Mouse (Mus musculus): ENCODE measurements around the gene Il5. TPM values are rescaled to one million over a fixed set of nuclear protein-coding genes. Genes with fewer than 3 reads are reported as not detected.
"Not testable (repeated sequence)": the region's sequence is repeated elsewhere in the genome, so short reads cannot be mapped to it uniquely, and the experiment has no call there.

Il5 gene
- polyA plus RNA-seq, 1 experiment from 2014 or later: not detected

DNA sequence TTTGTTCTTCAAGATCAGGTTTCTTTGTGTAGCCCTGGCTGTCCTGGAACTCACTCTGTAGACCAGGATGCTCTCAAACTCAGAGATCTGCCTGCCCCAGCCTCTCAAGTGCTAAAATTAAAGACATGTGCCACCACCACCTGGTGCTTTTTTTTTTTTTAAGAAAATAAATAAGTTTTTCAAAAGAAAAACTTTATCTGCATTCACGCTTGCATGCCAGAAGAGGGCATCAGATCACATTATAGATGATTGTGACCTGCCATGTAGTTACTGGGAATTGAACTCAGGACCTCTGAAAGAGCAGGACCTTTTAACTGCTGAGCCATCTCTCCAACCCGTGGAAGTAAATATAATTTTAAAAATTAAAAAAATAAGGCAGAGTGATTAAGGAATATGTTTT is 24.7 kb downstream of the Il5 start:
- ATAC-seq (ENCODE audit: low read depth) (no peak), DNase-seq (no peak)
- 0 out of 2 replicates have a peak, but pooled peaks cover 5% of the 10 kb centered on the region for H3K27me3 ChIP-seq
- WGBS (ENCODE audit: insufficient replicate concordance): 73% methylated on average over 2 of the region's 2 CpGs
- H3K27ac ChIP-seq: no peak overlapping the region
- no peak overlapping the region for H3K4me2 ChIP-seq
- H3K4me1 ChIP-seq (replicated peaks): no peaks in the 10 kb centered on the region
- H3K9ac ChIP-seq: no peak overlapping the region
- H3K36me3 ChIP-seq: no peaks in the 10 kb centered on the region
- no peak overlapping the region for H3K4me3 ChIP-seq (replicated peaks)
- no peaks in the 10 kb centered on the region for H3K9me3 ChIP-seq (replicated peaks)

DNA sequence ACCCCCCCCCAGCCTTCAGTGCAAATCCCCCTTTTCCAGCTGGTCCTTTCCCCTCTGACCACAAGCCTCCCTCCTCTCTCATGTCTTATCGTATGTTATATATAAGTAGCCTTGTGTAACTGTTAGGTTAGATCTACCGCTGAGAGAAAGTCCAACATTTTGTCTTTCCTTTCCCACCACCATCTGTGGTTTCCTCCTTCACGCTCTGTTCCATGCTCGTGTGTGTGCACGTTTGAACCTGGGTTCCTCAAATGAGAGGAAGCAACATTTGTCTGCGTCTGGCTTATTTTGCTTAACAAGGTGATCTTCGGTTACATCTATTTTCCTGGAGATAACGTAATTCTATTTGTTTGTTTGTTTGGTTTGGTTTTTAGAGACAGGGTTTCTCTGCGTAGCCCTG is 27.4 kb downstream of the Il5 start:
- H3K36me3 ChIP-seq: no peaks in the 10 kb centered on the region
- no peak overlapping the region for H3K9ac ChIP-seq
- H3K27ac ChIP-seq: no peak overlapping the region
- 36% methylated on average over 9 of the region's 9 CpGs for WGBS (ENCODE audit: insufficient replicate concordance)
- H3K4me1 ChIP-seq (replicated peaks): no peaks in the 10 kb centered on the region
- H3K4me2 ChIP-seq: no peak overlapping the region
- DNase-seq: no peak
- H3K9me3 ChIP-seq (replicated peaks): no peaks in the 10 kb centered on the region
- no peak for ATAC-seq (ENCODE audit: low read depth)
- no peak overlapping the region for H3K4me3 ChIP-seq (replicated peaks)
- H3K27me3 ChIP-seq: 0 out of 2 replicates have a peak, but pooled peaks cover 5% of the 10 kb centered on the region

DNA sequence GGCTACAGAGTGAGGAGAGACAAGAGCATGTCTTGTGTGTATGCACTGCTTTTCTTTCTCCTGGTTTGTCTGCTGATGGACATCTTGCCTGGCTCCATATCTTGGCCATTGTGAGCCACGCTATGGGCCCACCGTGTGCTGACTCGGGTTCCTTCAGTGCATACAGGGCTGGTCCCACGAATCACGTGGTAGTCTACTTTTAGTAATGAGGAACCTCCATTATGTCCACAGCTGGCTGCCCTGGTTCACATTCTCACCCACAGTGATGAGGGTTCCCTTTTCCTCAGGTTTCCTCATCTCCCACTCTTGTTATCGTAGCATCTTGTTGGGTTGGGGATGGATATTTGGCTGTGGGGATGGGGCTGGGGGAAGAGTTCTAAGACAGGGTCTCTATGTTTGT is 28.0 kb downstream of the Il5 start:
- Histone ChIP-seq H3K27me3 (0 out of 2 replicates have a peak, but pooled peaks cover 4% of the 10 kb centered on the region), H3K9ac (no peak overlapping the region), H3K27ac (no peak overlapping the region), H3K4me1 (replicated peaks) (no peaks in the 10 kb centered on the region), H3K4me2 (no peak overlapping the region), H3K36me3 (no peaks in the 10 kb centered on the region), H3K4me3 (replicated peaks) (no peak overlapping the region), H3K9me3 (replicated peaks) (no peaks in the 10 kb centered on the region)
- ATAC-seq (ENCODE audit: low read depth): no peak
- WGBS (ENCODE audit: insufficient replicate concordance): 45% methylated on average over 6 of the region's 6 CpGs
- DNase-seq: no peak

DNA sequence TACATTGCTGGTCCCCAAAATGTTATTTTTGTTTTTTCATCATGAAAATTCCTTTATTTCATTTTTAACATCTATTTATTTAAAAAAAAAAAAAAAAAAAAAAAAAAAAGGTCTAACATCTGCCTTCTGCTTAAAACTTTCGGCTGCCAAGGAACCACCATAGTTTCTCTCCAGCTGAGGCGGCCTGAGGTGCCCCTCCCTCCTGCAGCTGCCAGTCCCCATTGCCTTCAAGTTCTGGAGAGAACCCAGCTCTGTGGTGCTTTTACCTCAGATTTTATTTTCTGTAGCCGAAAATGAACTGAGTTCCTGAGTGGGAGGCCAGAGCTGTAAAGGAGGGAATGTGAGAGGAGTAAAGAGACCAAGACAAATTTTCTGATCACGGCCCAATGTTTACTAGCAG is 28.7 kb downstream of the Il5 start:
- Histone ChIP-seq H3K4me3 (replicated peaks) (no peak overlapping the region), H3K36me3 (no peaks in the 10 kb centered on the region), H3K9ac (no peak overlapping the region), H3K4me2 (no peak overlapping the region), H3K9me3 (replicated peaks) (no peaks in the 10 kb centered on the region), H3K4me1 (replicated peaks) (no peaks in the 10 kb centered on the region), H3K27me3 (no peaks in the 10 kb centered on the region), H3K27ac (no peak overlapping the region)
- ATAC-seq (ENCODE audit: low read depth) (no peak), DNase-seq (no peak)
- WGBS (ENCODE audit: insufficient replicate concordance): 48% methylated on average over 4 of the region's 4 CpGs

DNA sequence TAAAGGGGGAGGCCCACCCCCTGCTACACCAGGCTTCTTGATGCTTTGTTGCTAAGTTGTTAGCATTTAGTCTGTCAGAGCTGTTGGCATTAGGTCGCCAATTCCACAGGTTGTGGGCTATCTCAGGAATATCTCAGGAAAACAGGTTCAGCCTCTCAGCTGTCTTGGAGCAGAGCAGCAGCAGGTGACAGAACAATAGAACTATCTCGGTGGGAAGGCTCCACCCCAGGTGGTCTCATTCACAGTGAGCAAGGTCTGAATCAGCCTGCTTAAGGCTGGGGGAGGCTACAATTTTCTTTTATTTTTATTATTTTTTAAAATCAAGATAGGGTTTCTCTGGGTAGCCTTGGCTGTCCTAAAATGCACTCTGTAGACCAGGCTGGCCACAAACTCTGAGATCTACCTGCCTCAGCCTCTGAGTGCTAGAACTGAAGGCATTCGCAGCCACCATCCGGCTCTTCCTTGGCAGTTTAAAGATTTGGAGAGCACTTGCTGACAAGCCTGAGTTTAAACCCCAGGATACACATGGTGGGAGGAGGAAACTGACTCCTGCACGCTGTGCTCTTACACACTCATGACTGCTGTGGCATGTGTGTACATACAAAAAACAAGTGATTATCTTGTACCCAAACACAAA is 29.2 kb downstream of the Il5 start:
- Histone ChIP-seq H3K27ac (no peak overlapping the region), H3K9me3 (replicated peaks) (no peaks in the 10 kb centered on the region), H3K4me1 (replicated peaks) (no peaks in the 10 kb centered on the region), H3K36me3 (no peaks in the 10 kb centered on the region), H3K4me2 (no peak overlapping the region), H3K4me3 (replicated peaks) (no peak overlapping the region), H3K9ac (no peak overlapping the region), H3K27me3 (no peaks in the 10 kb centered on the region)
- DNase-seq: no peak
- 55% methylated on average over 5 of the region's 5 CpGs for WGBS (ENCODE audit: insufficient replicate concordance)
- no peak for ATAC-seq (ENCODE audit: low read depth)

DNA sequence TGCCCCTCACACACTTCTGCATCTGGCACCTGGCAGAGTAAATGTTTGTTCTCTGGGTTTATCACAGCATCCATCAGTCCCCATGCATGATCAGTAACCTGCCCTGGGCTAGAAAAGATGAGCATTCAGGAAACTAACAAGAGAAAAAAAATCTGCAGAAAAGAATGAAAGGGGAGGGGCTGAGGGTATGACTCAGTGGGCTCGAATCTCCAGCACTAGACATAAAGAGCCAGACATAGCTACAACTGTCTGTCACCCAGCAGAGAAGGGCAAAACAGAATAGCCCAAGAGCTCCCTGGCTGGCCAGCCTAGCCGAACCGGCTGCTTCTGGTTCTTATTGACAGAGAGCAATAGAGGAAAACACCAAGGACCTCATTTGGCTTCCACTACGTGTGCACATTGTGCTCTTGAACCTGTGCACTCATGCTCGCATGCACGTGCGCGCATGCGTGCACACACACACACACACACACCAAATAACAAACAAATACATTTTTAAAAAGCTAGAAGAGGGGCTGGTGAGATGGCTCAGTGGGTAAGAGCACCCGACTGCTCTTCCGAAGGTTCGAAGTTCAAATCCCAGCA is 34.5 kb downstream of the Il5 start:
- Histone ChIP-seq H3K4me1 (replicated peaks) (peaks cover 19% of the 10 kb centered on the region), H3K27ac (no peak overlapping the region), H3K36me3 (no peaks in the 10 kb centered on the region), H3K27me3 (no peaks in the 10 kb centered on the region), H3K9me3 (replicated peaks) (no peaks in the 10 kb centered on the region), H3K4me2 (no peak overlapping the region), H3K4me3 (replicated peaks) (no peak overlapping the region), H3K9ac (no peak overlapping the region)
- DNase-seq (no peak), ATAC-seq (ENCODE audit: low read depth) (no peak)
- 79% methylated on average over 12 of the region's 12 CpGs for WGBS (ENCODE audit: insufficient replicate concordance)

DNA sequence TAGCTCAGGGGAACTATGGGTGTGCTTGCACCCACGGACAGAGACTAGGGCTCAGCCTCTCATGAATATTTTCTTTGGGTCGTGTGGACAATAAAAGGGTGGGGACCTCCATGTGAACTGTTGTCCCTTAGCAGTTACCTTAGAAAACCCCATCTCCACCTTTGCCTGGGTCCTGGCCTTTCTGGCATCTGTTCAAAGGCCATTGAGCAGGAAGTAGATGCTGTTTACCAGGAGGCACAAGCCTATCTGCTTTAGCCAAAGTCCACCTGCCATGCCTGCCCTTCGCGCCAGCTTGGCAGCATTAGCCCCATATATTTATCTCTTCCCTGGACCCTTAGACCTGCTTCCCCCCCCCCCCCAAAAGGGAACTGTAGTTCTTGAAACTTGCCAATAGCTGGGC is 37.0 kb downstream of the Il5 start:
- no peaks in the 10 kb centered on the region for H3K9me3 ChIP-seq (replicated peaks)
- ATAC-seq (ENCODE audit: low read depth) (no peak), DNase-seq (no peak)
- WGBS (ENCODE audit: insufficient replicate concordance): 68% methylated on average over 4 of the region's 4 CpGs
- H3K4me1 ChIP-seq (replicated peaks): peaks cover 27% of the 10 kb centered on the region
- H3K4me3 ChIP-seq (replicated peaks): no peak overlapping the region
- H3K4me2 ChIP-seq: no peak overlapping the region
- H3K36me3 ChIP-seq: no peaks in the 10 kb centered on the region
- H3K27me3 ChIP-seq: peaks cover 6% of the 10 kb centered on the region; the same call in 1 of the 2 replicates
- H3K27ac ChIP-seq: no peak overlapping the region
- H3K9ac ChIP-seq: no peak overlapping the region

DNA sequence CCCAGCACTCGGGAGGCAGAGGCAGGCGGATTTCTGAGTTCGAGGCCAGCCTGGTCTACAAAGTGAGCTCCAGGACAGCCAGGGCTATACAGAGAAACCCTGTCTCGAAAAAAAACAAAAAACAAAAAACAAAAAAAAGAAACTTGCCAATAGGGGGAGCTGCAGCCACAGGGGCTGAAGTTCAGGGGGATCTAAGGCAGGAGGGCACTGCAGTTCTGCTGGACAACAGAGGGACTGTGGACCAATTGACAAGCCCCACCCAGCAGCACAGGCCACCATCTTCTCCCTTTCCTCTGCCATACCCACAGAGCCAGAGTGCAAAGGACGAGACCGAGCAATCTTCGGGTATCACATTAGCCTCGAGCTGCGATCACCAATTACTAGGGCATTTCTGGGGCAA is 37.4 kb downstream of the Il5 start:
- not testable (repeated sequence) for DNase-seq; H3K9ac ChIP-seq; H3K4me2 ChIP-seq; ATAC-seq (ENCODE audit: low read depth); H3K4me3 ChIP-seq (replicated peaks); H3K27me3 ChIP-seq; H3K9me3 ChIP-seq (replicated peaks); H3K36me3 ChIP-seq; H3K27ac ChIP-seq
- 59% methylated on average over 9 of the region's 9 CpGs for WGBS (ENCODE audit: insufficient replicate concordance)
- peaks cover 32% of the 10 kb centered on the region for H3K4me1 ChIP-seq (replicated peaks)

DNA sequence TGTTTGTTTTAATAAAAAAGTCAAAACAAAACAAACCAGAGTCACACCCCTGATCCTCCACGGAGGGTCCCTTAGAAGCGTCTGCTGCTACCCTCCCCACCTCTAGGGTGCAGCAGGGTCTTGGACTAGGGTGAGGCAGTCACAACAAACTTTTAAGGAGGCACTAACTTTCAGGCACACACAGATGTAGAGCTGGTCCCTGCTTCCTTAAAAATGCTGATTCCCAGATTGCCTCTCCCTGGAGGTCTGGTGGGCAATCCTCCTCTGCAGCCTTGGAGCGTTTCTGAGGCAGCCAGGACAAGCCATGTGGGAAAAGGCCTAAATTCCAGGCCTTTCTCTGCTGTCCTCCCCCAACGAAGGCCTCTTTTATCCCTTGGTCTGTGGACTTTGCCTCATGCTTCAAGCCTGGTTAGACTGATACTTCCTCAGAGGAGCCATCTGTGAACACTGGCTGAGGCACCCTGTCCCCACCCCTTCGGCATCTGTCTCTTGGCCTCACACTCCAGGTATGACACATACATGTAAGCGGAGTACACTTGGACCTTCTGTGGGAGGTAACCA is 38.3 kb downstream of the Il5 start:
- Histone ChIP-seq H3K9ac (no peak overlapping the region), H3K27me3 (peaks cover 16% of the 10 kb centered on the region; the same call in 1 of the 2 replicates), H3K9me3 (replicated peaks) (no peaks in the 10 kb centered on the region), H3K4me3 (replicated peaks) (no peak overlapping the region), H3K27ac (no peak overlapping the region), H3K4me1 (replicated peaks) (peaks cover 40% of the 10 kb centered on the region), H3K36me3 (no peaks in the 10 kb centered on the region), H3K4me2 (no peak overlapping the region)
- DNase-seq (no peak), ATAC-seq (ENCODE audit: low read depth) (no peak)
- WGBS (ENCODE audit: insufficient replicate concordance): 48% methylated on average over 6 of the region's 6 CpGs

DNA sequence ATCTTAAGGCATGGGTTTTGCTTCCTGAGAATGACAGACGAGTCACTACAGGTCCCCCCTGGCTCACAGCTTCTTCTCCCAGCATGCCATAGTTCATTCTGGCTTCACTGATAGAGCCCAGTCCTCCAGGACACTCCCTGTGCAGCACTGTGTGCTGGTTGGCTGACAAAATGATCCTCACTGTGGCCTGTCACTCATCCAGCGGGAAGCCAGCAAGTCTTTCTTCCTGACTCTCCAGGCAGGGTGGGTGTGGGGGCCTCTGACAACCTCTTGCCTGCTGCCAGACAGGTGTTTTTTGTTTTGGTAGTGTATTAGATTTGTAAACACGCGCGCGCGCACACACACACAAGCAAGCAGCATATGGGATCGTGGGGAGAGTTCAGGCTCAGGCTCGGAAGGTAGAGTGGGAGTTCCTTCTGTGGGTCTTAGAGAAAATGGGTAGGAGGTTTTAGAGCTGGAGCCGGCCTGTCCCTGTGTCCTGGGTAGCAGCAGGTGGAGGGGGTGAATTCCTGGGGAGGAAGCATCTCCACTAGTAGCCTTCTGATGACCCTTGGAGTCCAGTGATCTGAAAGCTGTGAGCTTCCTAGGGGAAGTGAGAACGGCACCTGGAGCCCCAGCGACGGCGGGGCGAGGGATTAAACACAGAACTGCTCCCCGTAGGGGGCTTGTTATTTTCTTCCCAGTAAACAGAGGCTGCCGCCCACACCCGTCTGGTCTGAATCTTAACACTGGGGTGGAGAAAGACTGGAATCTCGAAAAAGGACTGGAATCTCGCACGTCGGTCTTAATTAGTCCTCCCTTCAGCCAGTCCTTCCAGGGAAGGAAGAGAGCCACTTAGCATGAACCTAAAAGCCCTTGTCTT is 39.2 kb downstream of the Il5 start:
- DNase-seq: no peak
- Histone ChIP-seq H3K4me1 (replicated peaks) (peaks cover 49% of the 10 kb centered on the region), H3K27ac (no peak overlapping the region), H3K9me3 (replicated peaks) (no peaks in the 10 kb centered on the region), H3K4me2 (no peak overlapping the region), H3K36me3 (no peaks in the 10 kb centered on the region), H3K27me3 (peaks cover 19% of the 10 kb centered on the region; the same call in 1 of the 2 replicates), H3K4me3 (replicated peaks) (no peak overlapping the region), H3K9ac (no peak overlapping the region)
- WGBS (ENCODE audit: insufficient replicate concordance): 49% methylated on average over 22 of the region's 22 CpGs
- ATAC-seq (ENCODE audit: low read depth): no peak

DNA sequence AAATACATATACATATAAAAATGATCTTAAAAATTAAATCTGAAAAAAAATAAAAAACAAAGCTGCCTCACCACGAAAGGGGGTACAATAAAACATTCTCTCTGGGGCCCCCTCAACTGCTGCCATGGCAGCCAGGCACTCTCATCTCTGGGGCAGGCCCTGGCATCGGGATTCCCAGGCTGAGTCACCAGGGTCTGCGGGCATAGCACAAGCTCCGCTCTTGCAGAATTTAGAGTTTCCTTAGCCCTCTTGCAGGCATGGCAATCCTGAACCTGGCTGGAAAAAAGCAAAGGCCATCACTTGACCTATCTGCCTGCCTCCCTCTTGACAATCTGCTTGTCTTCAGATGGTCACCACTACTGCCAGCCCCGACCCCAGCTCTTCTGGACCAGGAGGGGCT is 40.7 kb downstream of the Il5 start:
- H3K9ac ChIP-seq: no peak overlapping the region
- H3K36me3 ChIP-seq: no peaks in the 10 kb centered on the region
- H3K9me3 ChIP-seq (replicated peaks): no peaks in the 10 kb centered on the region
- DNase-seq (no peak), ATAC-seq (ENCODE audit: low read depth) (no peak)
- peaks cover 52% of the 10 kb centered on the region for H3K4me1 ChIP-seq (replicated peaks)
- no peak overlapping the region for H3K27ac ChIP-seq
- H3K4me3 ChIP-seq (replicated peaks): no peak overlapping the region
- peaks cover 20% of the 10 kb centered on the region; the same call in 1 of the 2 replicates for H3K27me3 ChIP-seq
- WGBS (ENCODE audit: insufficient replicate concordance): 60% methylated on average over 5 of the region's 5 CpGs
- no peak overlapping the region for H3K4me2 ChIP-seq
